Mouse (Mus musculus) bone marrow, adult 2 months (tissue): ENCODE data around the gene Gm15737.

ENCODE experiments used
- CTCF ChIP-seq: fragments of 200-500 bp; IDR thresholded peaks from 2 replicates; pipeline ENCODE4 v1.5.1; 2011; ENCODE audit warnings: low read length, control low read depth; ENCODE audit not compliant: control insufficient read depth, insufficient read depth
- POLR2A ChIP-seq: fragments of 200-500 bp; IDR thresholded peaks from 2 replicates; pipeline ENCODE4 v1.6.1; 2011; ENCODE audit warnings: low read depth, mild to moderate bottlenecking, control low read depth, low read length, borderline replicate concordance; ENCODE audit not compliant: control insufficient read depth

GRCm38 (mm10) chr6:92827360-92827759 lies 41.8 kb upstream of the Gm15737 start:
- TF ChIP-seq CTCF (no peak), POLR2A (no peak)
